Mouse (Mus musculus): Measurements from ENCODE around the gene Pdpr.
"Not testable (repeated sequence)": the region's sequence is repeated elsewhere in the genome, so short reads cannot be mapped to it uniquely, and the experiment has no call there.

The Pdpr gene

GRCm38 (mm10) chr8:111093865-111094718, at the start of gene Pdpr:
Gene Pdpr, plus strand, starts transcription at chr8:111094630.
- peak; percentile 89 for DNase-seq (ENCODE audit: low spot score)

GRCm38 (mm10) chr8:111048694-111049093, 45.7 kb upstream of the Pdpr start:
- no peak for DNase-seq (ENCODE audit: low spot score)

- DNase-seq (ENCODE audit: low spot score): no peak
These were observed 45.3 kb upstream of the Pdpr start for GRCm38 (mm10) chr8:111049106-111049505.

GRCm38 (mm10) chr8:111053827-111054518, 40.5 kb upstream of the Pdpr start:
- no peak for DNase-seq (ENCODE audit: low spot score)

GRCm38 (mm10) chr8:111055031-111055634, 39.3 kb upstream of the Pdpr start:
- DNase-seq (ENCODE audit: low spot score): no peak

GRCm38 (mm10) chr8:111055661-111056060, 38.8 kb upstream of the Pdpr start:
- no peak for DNase-seq (ENCODE audit: low spot score)

- peak; percentile 91 for DNase-seq (ENCODE audit: low spot score)
These were observed 38.2 kb upstream of the Pdpr start, which contains the start of gene Exosc6 for GRCm38 (mm10) chr8:111056158-111056663. Gene Exosc6, plus strand, starts transcription at chr8:111056339.

- DNase-seq (ENCODE audit: low spot score): no peak
These were observed 37.6 kb upstream of the Pdpr start for GRCm38 (mm10) chr8:111056691-111057293.

- DNase-seq (ENCODE audit: low spot score): no peak
These were observed 35.4 kb upstream of the Pdpr start for GRCm38 (mm10) chr8:111058946-111059572.

- no peak for DNase-seq (ENCODE audit: low spot score)
These were observed 32.8 kb upstream of the Pdpr start for GRCm38 (mm10) chr8:111061688-111062071.

GRCm38 (mm10) chr8:111062072-111062757, 32.2 kb upstream of the Pdpr start:
- peak; percentile 93 for DNase-seq (ENCODE audit: low spot score)

- no peak for DNase-seq (ENCODE audit: low spot score)
These were observed 31.5 kb upstream of the Pdpr start for GRCm38 (mm10) chr8:111062893-111063292.

GRCm38 (mm10) chr8:111066308-111066707, 28.1 kb upstream of the Pdpr start:
- no peak for DNase-seq (ENCODE audit: low spot score)

- DNase-seq (ENCODE audit: low spot score): no peak
These were observed 27.0 kb upstream of the Pdpr start for GRCm38 (mm10) chr8:111067439-111067838.

- DNase-seq (ENCODE audit: low spot score): not testable (repeated sequence)
These were observed 25.8 kb upstream of the Pdpr start for GRCm38 (mm10) chr8:111068660-111069059.

GRCm38 (mm10) chr8:111075926-111076325, 18.5 kb upstream of the Pdpr start:
- DNase-seq (ENCODE audit: low spot score): peak; percentile 73

GRCm38 (mm10) chr8:111079461-111079860, 15.0 kb upstream of the Pdpr start:
- no peak for DNase-seq (ENCODE audit: low spot score)

- no peak for DNase-seq (ENCODE audit: low spot score)
These were observed 14.6 kb upstream of the Pdpr start for GRCm38 (mm10) chr8:111079861-111080271.

GRCm38 (mm10) chr8:111081580-111082258, 12.7 kb upstream of the Pdpr start:
- DNase-seq (ENCODE audit: low spot score): no peak

- DNase-seq (ENCODE audit: low spot score): not testable (repeated sequence)
These were observed 10.5 kb upstream of the Pdpr start for GRCm38 (mm10) chr8:111083936-111084335.
